10 mouse cellular contexts compared by ENCODE assay signal in the genomic region with DNA sequence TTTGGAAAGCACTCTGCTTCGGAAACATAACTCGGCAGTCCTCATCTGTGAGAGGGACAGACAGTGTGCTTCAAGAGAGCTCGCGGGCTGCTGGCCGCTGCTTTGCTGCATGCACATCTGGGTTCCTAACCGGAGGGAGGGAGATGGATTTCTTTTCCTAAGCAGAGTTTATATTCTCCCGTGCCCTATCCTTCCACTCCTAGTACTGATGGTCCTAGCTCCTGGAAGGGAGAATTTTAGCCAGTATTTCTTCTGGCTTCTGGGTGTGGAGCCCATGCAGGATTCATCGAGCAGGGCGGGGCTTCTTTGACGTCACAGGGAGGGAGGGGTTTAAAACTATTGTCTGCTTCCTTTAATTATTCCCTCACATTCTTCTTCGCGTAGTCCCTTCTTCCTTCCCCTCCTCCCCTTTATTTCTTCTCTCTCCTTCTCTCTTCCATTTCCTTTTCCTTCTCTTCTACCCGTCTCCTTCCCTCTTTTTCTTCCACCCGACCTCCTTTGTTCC.
DNase-seq lines count a peak whose midpoint lies in the region; ATAC-seq and TF ChIP-seq lines count a peak whose summit lies in the region.
"Had no signal": no experiment of that assay in that cellular context is flagged by ENCODE, and none has a peak within 500 bp of the region (broad histone marks: within the 10 kb centered on the region; RNA-seq: fewer than 3 reads in every experiment).

No protein-coding gene starts in this region.

- peak; percentile 49 for DNase-seq in kidney, postnatal 0 days (ENCODE audit: low spot score)
- DNase-seq in kidney, adult 9 months = no peak
- DNase-seq in forebrain, embryonic 10.5 days (ENCODE audit: extremely low spot score, low spot score) = no peak
- no peak for DNase-seq in urinary bladder, postnatal 36 days (ENCODE audit: low spot score in 2 of 2)
- DNase-seq in frontal cortex, postnatal 36 days (ENCODE audit: low spot score in 2 of 2) = no peak
- DNase-seq: adrenal gland, postnatal 10 days; gastrocnemius, postnatal 14 days had no signal

- no peaks in the 10 kb centered on the region for H3K36me3 ChIP-seq in kidney, postnatal 0 days (ENCODE audit: insufficient read depth, low read length)
- H3K36me3 ChIP-seq in forebrain, embryonic 10.5 days (replicated peaks) = no peaks in the 10 kb centered on the region
- H3K36me3 ChIP-seq in intestine, embryonic 16.5 days (ENCODE audit: control insufficient read depth, insufficient read depth, low read length) = no peaks in the 10 kb centered on the region

- no peaks in the 10 kb centered on the region for H3K27me3 ChIP-seq in kidney, postnatal 0 days (ENCODE audit: insufficient read depth, low read length)
- no peaks in the 10 kb centered on the region; the same call in 1 of the 2 replicates for H3K27me3 ChIP-seq in forebrain, embryonic 10.5 days (ENCODE audit: poor library complexity, severe bottlenecking)
- no peaks in the 10 kb centered on the region for H3K27me3 ChIP-seq in intestine, embryonic 16.5 days (replicated peaks; ENCODE audit: control insufficient read depth, insufficient read depth, low read length)

- H3K4me2 ChIP-seq in kidney, postnatal 0 days (ENCODE audit: low read length) = peak overlapping the region; percentile 42
- peak overlapping the region; percentile 39 for H3K4me2 ChIP-seq in intestine, embryonic 16.5 days (ENCODE audit: low read depth, low read length)

- TF ChIP-seq POLR2A in olfactory bulb, adult 2 months (IDR thresholded peaks at IDR 0.05; ENCODE audit: insufficient read depth, low read depth, low read length) = no peak

- no peaks in the 10 kb centered on the region for H3K4me1 ChIP-seq in kidney, postnatal 0 days (replicated peaks; ENCODE audit: insufficient read depth, low read length)
- peaks cover 13% of the 10 kb centered on the region for H3K4me1 ChIP-seq in forebrain, embryonic 10.5 days
- peaks cover 4% of the 10 kb centered on the region; the same call in 1 of the 2 replicates for H3K4me1 ChIP-seq in intestine, embryonic 16.5 days (ENCODE audit: control insufficient read depth, insufficient read depth, low read length)
- peaks cover 19% of the 10 kb centered on the region for H3K4me1 ChIP-seq in olfactory bulb, adult 2 months (ENCODE audit: control insufficient read depth, insufficient read depth, low read length)

- no peak for TF ChIP-seq CTCF in kidney, postnatal 0 days (IDR thresholded peaks at IDR 0.05; ENCODE audit: low read depth)
- no peak for TF ChIP-seq CTCF in olfactory bulb, adult 2 months (IDR thresholded peaks at IDR 0.05; ENCODE audit: insufficient read depth, low read depth, low read length)

- 26% methylated on average over 14 of the region's 14 CpGs for WGBS in kidney, postnatal 0 days
- 59% methylated on average over 14 of the region's 14 CpGs for WGBS in forebrain, embryonic 10.5 days
- WGBS in intestine, embryonic 16.5 days = 37% methylated on average over 14 of the region's 14 CpGs
- WGBS in olfactory bulb, adult 2 months = 23% methylated on average over 14 of the region's 14 CpGs

- H3K27ac ChIP-seq in kidney, postnatal 0 days = no peak overlapping the region
- peak overlapping the region; percentile 27; the same call in 1 of the 2 replicates for H3K27ac ChIP-seq in forebrain, embryonic 10.5 days
- H3K27ac ChIP-seq in intestine, embryonic 16.5 days (ENCODE audit: low read length) = no peak overlapping the region
- H3K27ac ChIP-seq in olfactory bulb, adult 2 months (ENCODE audit: insufficient read depth, low read depth, low read length) = 0 out of 2 replicates have a peak overlapping the region, but pooled peaks have one; percentile 23
- H3K27ac ChIP-seq: liver, embryonic 14.5 days had no signal

- no peaks in the 10 kb centered on the region for H3K9me3 ChIP-seq in kidney, postnatal 0 days (replicated peaks; ENCODE audit: low read length)
- H3K9me3 ChIP-seq in forebrain, embryonic 10.5 days = no peaks in the 10 kb centered on the region; the same call in 1 of the 2 replicates
- no peaks in the 10 kb centered on the region for H3K9me3 ChIP-seq in intestine, embryonic 16.5 days (ENCODE audit: control insufficient read depth, low read length)

- no peak for ATAC-seq in kidney, postnatal 0 days (replicated peaks; ENCODE audit: low FRiP score, low read depth)
- ATAC-seq in intestine, embryonic 16.5 days = no peak

- H3K9ac ChIP-seq in kidney, postnatal 0 days (ENCODE audit: low read depth, low read length) = no peak overlapping the region
- H3K9ac ChIP-seq in intestine, embryonic 16.5 days (ENCODE audit: low read depth, low read length) = no peak overlapping the region
- H3K9ac ChIP-seq: liver, embryonic 14.5 days had no signal

- no peak overlapping the region for H3K4me3 ChIP-seq in kidney, postnatal 0 days (replicated peaks; ENCODE audit: low read depth, low read length)
- peak overlapping the region; percentile 19 for H3K4me3 ChIP-seq in forebrain, embryonic 10.5 days
- H3K4me3 ChIP-seq in intestine, embryonic 16.5 days (ENCODE audit: low read length) = peak overlapping the region; percentile 25
- H3K4me3 ChIP-seq in olfactory bulb, adult 2 months (ENCODE audit: insufficient read depth, low read depth, low read length) = no peak overlapping the region

Comparison
In these comparisons a context has a peak if more than half of its experiments do, and no peak if none do; other contexts are left out.
1. H3K27ac ChIP-seq: peak in forebrain, embryonic 10.5 days (single experiment) and olfactory bulb, adult 2 months (single experiment); none in kidney, postnatal 0 days (single experiment) and intestine, embryonic 16.5 days (single experiment).
2. H3K4me3 ChIP-seq: peak in forebrain, embryonic 10.5 days (single experiment) and intestine, embryonic 16.5 days (single experiment); none in kidney, postnatal 0 days (single experiment) and olfactory bulb, adult 2 months (single experiment).